9 mouse cellular contexts compared by ENCODE assay signal in genomic region chr2:61807151-61807550, GRCm38 (mm10). TPM values are rescaled to one million over a fixed set of nuclear protein-coding genes. Genes with fewer than 3 reads are reported as not detected.
DNase-seq lines count a peak whose midpoint lies in the region; ATAC-seq and TF ChIP-seq lines count a peak whose summit lies in the region.
"Had no signal": no experiment of that assay in that cellular context is flagged by ENCODE, and none has a peak within 500 bp of the region (broad histone marks: within the 10 kb centered on the region; RNA-seq: fewer than 3 reads in every experiment).

No protein-coding gene starts in this region.

- no peaks in the 10 kb centered on the region for H3K9me3 ChIP-seq in heart, embryonic 11.5 days (replicated peaks; ENCODE audit: control insufficient read depth, low read length)
- H3K9me3 ChIP-seq in heart, embryonic 16.5 days (replicated peaks; ENCODE audit: control insufficient read depth, low read length): 0 out of 2 replicates have a peak, but pooled peaks cover 3% of the 10 kb centered on the region
- H3K9me3 ChIP-seq in liver, embryonic 11.5 days (ENCODE audit: control insufficient read depth, low read length): no peaks in the 10 kb centered on the region

- peaks cover 19% of the 10 kb centered on the region for H3K4me1 ChIP-seq in heart, embryonic 11.5 days (ENCODE audit: control insufficient read depth, insufficient read depth, low read length)
- H3K4me1 ChIP-seq in testis, adult 2 months (ENCODE audit: control insufficient read depth, insufficient read depth, low read length): peaks cover 16% of the 10 kb centered on the region
- H3K4me1 ChIP-seq in heart, embryonic 16.5 days (ENCODE audit: control insufficient read depth, insufficient read depth, low read length): peaks cover 8% of the 10 kb centered on the region
- peaks cover 11% of the 10 kb centered on the region for H3K4me1 ChIP-seq in liver, embryonic 11.5 days (replicated peaks; ENCODE audit: control insufficient read depth, insufficient read depth, low read length)
- H3K4me1 ChIP-seq in small intestine, adult 2 months (ENCODE audit: control insufficient read depth, insufficient read depth, insufficient read length, low read length): peaks cover 12% of the 10 kb centered on the region

- H3K27ac ChIP-seq in heart, embryonic 11.5 days (ENCODE audit: low read depth, low read length): no peak overlapping the region
- no peak overlapping the region for H3K27ac ChIP-seq in testis, adult 2 months (ENCODE audit: control insufficient read depth, insufficient read depth, low read depth, low read length)
- no peak overlapping the region for H3K27ac ChIP-seq in heart, embryonic 16.5 days (ENCODE audit: low read length)
- H3K27ac ChIP-seq in liver, embryonic 11.5 days (ENCODE audit: low read depth, low read length): no peak overlapping the region
- H3K27ac ChIP-seq in small intestine, adult 2 months (ENCODE audit: insufficient read depth, low read depth, low read length): no peak overlapping the region

- no peak for TF ChIP-seq CTCF in testis, adult 2 months (IDR thresholded peaks at IDR 0.05; ENCODE audit: control insufficient read depth, insufficient read depth, insufficient replicate concordance, low read depth, low read length)
- TF ChIP-seq CTCF in small intestine, adult 2 months (IDR thresholded peaks at IDR 0.05; ENCODE audit: extremely low read depth, insufficient read length, insufficient replicate concordance, low read depth, low read length): no peak

- H3K4me2 ChIP-seq in heart, embryonic 11.5 days: peak overlapping the region; percentile 42
- H3K4me2 ChIP-seq in heart, embryonic 16.5 days (ENCODE audit: low read depth, low read length): peak overlapping the region; percentile 36; the same call in 1 of the 2 replicates
- H3K4me2 ChIP-seq in liver, embryonic 11.5 days: no peak overlapping the region

- no peak for TF ChIP-seq POLR2A in testis, adult 2 months (IDR thresholded peaks at IDR 0.05; ENCODE audit: control insufficient read depth, low read depth, low read length)
- no peak for TF ChIP-seq POLR2A in small intestine, adult 2 months (IDR thresholded peaks at IDR 0.05; ENCODE audit: low read depth, low read length)

- peak overlapping the region; percentile 25 for H3K4me3 ChIP-seq in heart, embryonic 11.5 days (ENCODE audit: low read depth, low read length)
- peak overlapping the region; percentile 4; the same call in 1 of the 2 replicates for H3K4me3 ChIP-seq in testis, adult 2 months (ENCODE audit: control insufficient read depth, low read depth, low read length)
- peak overlapping the region; percentile 21; the same call in 1 of the 2 replicates for H3K4me3 ChIP-seq in heart, embryonic 16.5 days (ENCODE audit: low read length)
- H3K4me3 ChIP-seq in liver, embryonic 11.5 days (ENCODE audit: low read depth, low read length): no peak overlapping the region
- 0 out of 2 replicates have a peak overlapping the region, but pooled peaks have one; percentile 5 for H3K4me3 ChIP-seq in small intestine, adult 2 months (ENCODE audit: low read depth, low read length)

- H3K27me3 ChIP-seq in heart, embryonic 11.5 days (ENCODE audit: control insufficient read depth, insufficient read depth, low read length): peaks cover 71% of the 10 kb centered on the region
- H3K27me3 ChIP-seq in testis, adult 2 months (ENCODE audit: control insufficient read depth, insufficient read depth, low read length): peaks cover 2% of the 10 kb centered on the region
- H3K27me3 ChIP-seq in heart, embryonic 16.5 days (ENCODE audit: control insufficient read depth, insufficient read depth, low read length): peaks cover 64% of the 10 kb centered on the region
- peaks cover 97% of the 10 kb centered on the region for H3K27me3 ChIP-seq in liver, embryonic 11.5 days (replicated peaks; ENCODE audit: control insufficient read depth, insufficient read depth, low read length)
- H3K27me3 ChIP-seq in small intestine, adult 2 months (ENCODE audit: control insufficient read depth, insufficient read depth, low read length): peaks cover 78% of the 10 kb centered on the region

- no peak for ATAC-seq in heart, embryonic 11.5 days (replicated peaks; ENCODE audit: insufficient number of reproducible peaks, low FRiP score, low TSS enrichment)
- ATAC-seq in heart, embryonic 16.5 days (replicated peaks; ENCODE audit: extremely low read depth, insufficient read depth, low FRiP score): no peak
- no peak for ATAC-seq in liver, embryonic 11.5 days (replicated peaks; ENCODE audit: low FRiP score)

- no peak for DNase-seq in heart, adult 9 months (ENCODE audit: low spot score in 2 of 2)
- DNase-seq in testis, postnatal 14 days (ENCODE audit: low spot score): no peak
- peak; percentile 57 for DNase-seq in liver, embryonic 11.5 days (ENCODE audit: low spot score)
- DNase-seq in spleen, postnatal 4 days (ENCODE audit: low spot score in 2 of 2): no peak

- under 1% methylated on average over 22 of the region's 22 CpGs for WGBS in heart, embryonic 11.5 days (ENCODE audit: insufficient replicate concordance)
- WGBS in heart, embryonic 16.5 days: 1% methylated on average over 22 of the region's 22 CpGs
- WGBS in liver, embryonic 11.5 days: 1% methylated on average over 22 of the region's 22 CpGs
- WGBS in small intestine, adult 2 months: 3% methylated on average over 22 of the region's 22 CpGs

- no peak overlapping the region for H3K9ac ChIP-seq in heart, embryonic 11.5 days (ENCODE audit: low read depth, low read length)
- no peak overlapping the region for H3K9ac ChIP-seq in heart, embryonic 16.5 days (ENCODE audit: low read length)
- H3K9ac ChIP-seq in liver, embryonic 11.5 days (ENCODE audit: low read depth, low read length): no peak overlapping the region

- H3K36me3 ChIP-seq in heart, embryonic 11.5 days (ENCODE audit: control insufficient read depth, insufficient read depth, low read length): no peaks in the 10 kb centered on the region
- no peaks in the 10 kb centered on the region for H3K36me3 ChIP-seq in testis, adult 2 months (ENCODE audit: control insufficient read depth, insufficient read depth, low read length)
- no peaks in the 10 kb centered on the region for H3K36me3 ChIP-seq in heart, embryonic 16.5 days (ENCODE audit: control insufficient read depth, insufficient read depth)
- no peaks in the 10 kb centered on the region for H3K36me3 ChIP-seq in liver, embryonic 11.5 days (ENCODE audit: control insufficient read depth, insufficient read depth, low read length)
- H3K36me3 ChIP-seq in small intestine, adult 2 months (ENCODE audit: control insufficient read depth, insufficient read depth, low read length): no peaks in the 10 kb centered on the region

RNA-seq across cellular contexts. Expression of gene Tbr1, which starts 4.4 kb away (rescaled TPM):
- polyA plus RNA-seq in heart, embryonic 11.5 days (2014; fragmentation: Nextera tagmentation; extraction: Ambion mirVana): 0.24 and 0.37 TPM in 2 replicates
- 0.68 and 0.89 TPM in 2 replicates for polyA plus RNA-seq in testis, adult 2 months (2012; rRNA removed)
- polyA plus RNA-seq in heart, embryonic 16.5 days (2015; fragmentation: Nextera tagmentation; extraction: Ambion mirVana): 0.04 TPM in 1 of 2 replicates, not detected in the other
- polyA plus RNA-seq in liver, embryonic 11.5 days (2014; fragmentation: Nextera tagmentation; extraction: Ambion mirVana): 0.17 and 0.26 TPM in 2 replicates
- not detected in 2 replicates for polyA plus RNA-seq in small intestine, adult 2 months (2012; rRNA removed)
- polyA plus RNA-seq: liver, embryonic 16.5 days had no signal
